Mouse (Mus musculus) forebrain, embryonic 16.5 days (tissue): ENCODE results near the gene Rasgrf2. TPM values are rescaled to one million over a fixed set of nuclear protein-coding genes. Genes with fewer than 3 reads are reported as not detected.
"Not testable (repeated sequence)": the region's sequence is repeated elsewhere in the genome, so short reads cannot be mapped to it uniquely, and the experiment has no call there.

Experiments
- ATAC-seq: fragments of 200-750 bp; cut with Nextera tagmentation; 2 replicates; pipeline ENCODE4 v1.8.0; 2017; ENCODE audit warnings: mild to moderate bottlenecking, moderate library complexity
- H3K27ac ChIP-seq: fragments of 300-500 bp; sonication (generic); 2 replicates; pipeline ENCODE4 v1.5.1; 2014; ENCODE audit warnings: low read length, control low read depth
- H3K27me3 ChIP-seq: fragments of 300-500 bp; sonication (generic); replicated peaks from 2 replicates; pipeline ENCODE4 v1.6.1; 2014; ENCODE audit warnings: low read length; ENCODE audit not compliant: control insufficient read depth, insufficient read depth
- H3K36me3 ChIP-seq: fragments of 300-500 bp; sonication (generic); 2 replicates; pipeline ENCODE4 v1.6.1; 2014; ENCODE audit not compliant: control insufficient read depth, insufficient read depth
- H3K4me1 ChIP-seq: fragments of 300-500 bp; sonication (generic); replicated peaks from 2 replicates; pipeline ENCODE4 v1.6.1; 2014; ENCODE audit warnings: low read length; ENCODE audit not compliant: control insufficient read depth, insufficient read depth
- H3K4me2 ChIP-seq: fragments of 300-500 bp; sonication (generic); 2 replicates; pipeline ENCODE4 v1.6.1; 2014; ENCODE audit warnings: mild to moderate bottlenecking, low read length, control low read depth
- H3K4me3 ChIP-seq: fragments of 300-500 bp; sonication (generic); replicated peaks from 2 replicates; pipeline ENCODE4 v1.5.1; 2014; ENCODE audit warnings: mild to moderate bottlenecking, low read length, control low read depth
- H3K9ac ChIP-seq: fragments of 300-500 bp; sonication (generic); replicated peaks from 2 replicates; pipeline ENCODE4 v1.6.1; 2014; ENCODE audit warnings: low read depth, low read length, control low read depth
- H3K9me3 ChIP-seq: fragments of 300-500 bp; sonication (generic); 2 replicates; pipeline ENCODE4 v1.6.1; 2016; ENCODE audit warnings: low read length; ENCODE audit not compliant: control insufficient read depth
- WGBS: fragments of 180-500 bp; shearing (Covaris S2); extraction: QIAGEN DNeasy Blood & Tissue Kit; methylation state at CpG from one replicate; pipeline ENCODE4 v1.1.7; 2014; 5-methylcytosine and 5-hydroxymethylcytosine counted together
- polyA plus RNA-seq: library from polyadenylated mRNA; unstranded; fragments of >200 nt; fragmentation: Nextera tagmentation; extraction: Ambion mirVana; gene quantifications from 2 replicates; pipeline ENCODE4 v1.2.1, GENCODE M21; 2015

Rasgrf2 gene
- 2.1 and 4.0 TPM in 2 replicates for polyA plus RNA-seq

GRCm38 (mm10) chr13:92131384-92132150 is at the start of gene Rasgrf2:
Gene Rasgrf2, minus strand, starts transcription at chr13:92131656.
- under 1% methylated on average over 69 of the region's 70 CpGs for WGBS

GRCm38 (mm10) chr13:92172686-92173085 is 41.2 kb upstream of the Rasgrf2 start:
- not testable (repeated sequence) for H3K4me3 ChIP-seq, H3K9me3 ChIP-seq, ATAC-seq, H3K4me1 ChIP-seq, H3K27ac ChIP-seq, H3K36me3 ChIP-seq, H3K27me3 ChIP-seq, H3K9ac ChIP-seq, H3K4me2 ChIP-seq
- WGBS = 76% methylated on average over 8 of the region's 8 CpGs

More at GRCm38 (mm10) chr13:92131384-92132150, at the start of gene Rasgrf2:
- peak within 1 kb of the TSS; percentile 63 for H3K9ac ChIP-seq
- peak within 1 kb of the TSS; percentile 59 for H3K4me3 ChIP-seq
- H3K9me3 ChIP-seq = no peaks in the 10 kb centered on the region
- peaks cover 7% of the 10 kb centered on the region for H3K4me1 ChIP-seq
- peak within 1 kb of the TSS; percentile 79 for H3K4me2 ChIP-seq
- ATAC-seq = peak; percentile 96
- no peaks in the 10 kb centered on the region for H3K36me3 ChIP-seq
- H3K27ac ChIP-seq = no peak within 1 kb of the TSS
- H3K27me3 ChIP-seq = peaks cover 5% of the 10 kb centered on the region; the same call in 1 of the 2 replicates

GRCm38 (mm10) chr13:92150551-92150950 is 19.1 kb upstream of the Rasgrf2 start:
- Histone ChIP-seq H3K4me1 (no peaks in the 10 kb centered on the region), H3K36me3 (no peaks in the 10 kb centered on the region), H3K9me3 (no peaks in the 10 kb centered on the region), H3K4me3 (no peak overlapping the region), H3K27ac (no peak overlapping the region), H3K27me3 (no peaks in the 10 kb centered on the region), H3K4me2 (no peak overlapping the region), H3K9ac (no peak overlapping the region)
- 67% methylated on average over 3 of the region's 3 CpGs for WGBS
- ATAC-seq = 0 out of 2 replicates have a peak, but pooled peaks have one; percentile 26

GRCm38 (mm10) chr13:92148858-92149257 is 17.4 kb upstream of the Rasgrf2 start:
- no peak overlapping the region for H3K27ac ChIP-seq
- 86% methylated on average over 4 of the region's 4 CpGs for WGBS
- H3K4me2 ChIP-seq = no peak overlapping the region
- ATAC-seq = no peak
- peaks cover 8% of the 10 kb centered on the region for H3K9me3 ChIP-seq
- no peak overlapping the region for H3K4me3 ChIP-seq
- H3K9ac ChIP-seq = no peak overlapping the region
- H3K4me1 ChIP-seq = no peaks in the 10 kb centered on the region
- no peaks in the 10 kb centered on the region for H3K27me3 ChIP-seq
- H3K36me3 ChIP-seq = no peaks in the 10 kb centered on the region

- no peaks in the 10 kb centered on the region for H3K9me3 ChIP-seq
- no peak for ATAC-seq
- WGBS = 91% methylated on average over 3 of the region's 3 CpGs
- peaks cover 7% of the 10 kb centered on the region for H3K4me1 ChIP-seq
- no peak overlapping the region for H3K9ac ChIP-seq
- H3K4me2 ChIP-seq = no peak overlapping the region
- H3K27me3 ChIP-seq = peaks cover 5% of the 10 kb centered on the region; the same call in 1 of the 2 replicates
- H3K4me3 ChIP-seq = no peak overlapping the region
- H3K27ac ChIP-seq = no peak overlapping the region
- H3K36me3 ChIP-seq = no peaks in the 10 kb centered on the region
Measured at GRCm38 (mm10) chr13:92134792-92135191, 3.3 kb upstream of the Rasgrf2 start.

GRCm38 (mm10) chr13:92132599-92132998 is 1.1 kb upstream of the Rasgrf2 start:
- H3K9ac ChIP-seq = no peak overlapping the region
- no peak overlapping the region for H3K4me3 ChIP-seq
- H3K36me3 ChIP-seq = no peaks in the 10 kb centered on the region
- peaks cover 5% of the 10 kb centered on the region; the same call in 1 of the 2 replicates for H3K27me3 ChIP-seq
- H3K4me2 ChIP-seq = no peak overlapping the region
- no peak for ATAC-seq
- H3K27ac ChIP-seq = no peak overlapping the region
- no peaks in the 10 kb centered on the region for H3K9me3 ChIP-seq
- 58% methylated on average over 2 of the region's 2 CpGs for WGBS
- H3K4me1 ChIP-seq = peaks cover 7% of the 10 kb centered on the region

GRCm38 (mm10) chr13:92130994-92131383 is 467 bp downstream of the Rasgrf2 start:
- Histone ChIP-seq H3K9ac (peak overlapping the region; percentile 63), H3K27ac (no peak overlapping the region), H3K36me3 (no peaks in the 10 kb centered on the region), H3K4me3 (peak overlapping the region; percentile 59), H3K27me3 (peaks cover 5% of the 10 kb centered on the region; the same call in 1 of the 2 replicates), H3K9me3 (no peaks in the 10 kb centered on the region), H3K4me2 (peak overlapping the region; percentile 79), H3K4me1 (peaks cover 7% of the 10 kb centered on the region)
- peak; percentile 51 for ATAC-seq
- 11% methylated on average over 22 of the region's 22 CpGs for WGBS

GRCm38 (mm10) chr13:92129877-92130276 is 1.6 kb downstream of the Rasgrf2 start:
- H3K9ac ChIP-seq = no peak overlapping the region
- no peaks in the 10 kb centered on the region for H3K36me3 ChIP-seq
- H3K4me2 ChIP-seq = no peak overlapping the region
- H3K27me3 ChIP-seq = peaks cover 5% of the 10 kb centered on the region; the same call in 1 of the 2 replicates
- no peaks in the 10 kb centered on the region for H3K9me3 ChIP-seq
- H3K27ac ChIP-seq = no peak overlapping the region
- WGBS = 84% methylated on average over 4 of the region's 4 CpGs
- ATAC-seq = no peak
- H3K4me1 ChIP-seq = peaks cover 7% of the 10 kb centered on the region
- H3K4me3 ChIP-seq = no peak overlapping the region

GRCm38 (mm10) chr13:92125902-92126301 is 5.6 kb downstream of the Rasgrf2 start:
- no peak for ATAC-seq
- Histone ChIP-seq H3K4me2 (no peak overlapping the region), H3K4me3 (no peak overlapping the region), H3K27me3 (peaks cover 5% of the 10 kb centered on the region; the same call in 1 of the 2 replicates), H3K27ac (no peak overlapping the region), H3K36me3 (no peaks in the 10 kb centered on the region), H3K4me1 (peaks cover under 1% of the 10 kb centered on the region; the same call in 1 of the 2 replicates), H3K9me3 (no peaks in the 10 kb centered on the region), H3K9ac (no peak overlapping the region)
- WGBS = 87% methylated on average over 5 of the region's 5 CpGs
